Mouse (Mus musculus): Measurements from ENCODE around the gene Rfx8. TPM values are rescaled to one million over a fixed set of nuclear protein-coding genes. Genes with fewer than 3 reads are reported as not detected.
"Not testable (repeated sequence)": the region's sequence is repeated elsewhere in the genome, so short reads cannot be mapped to it uniquely, and the experiment has no call there.

Rfx8 gene
- polyA plus RNA-seq, 1 experiment from 2014 or later, result 0.22 TPM

DNA sequence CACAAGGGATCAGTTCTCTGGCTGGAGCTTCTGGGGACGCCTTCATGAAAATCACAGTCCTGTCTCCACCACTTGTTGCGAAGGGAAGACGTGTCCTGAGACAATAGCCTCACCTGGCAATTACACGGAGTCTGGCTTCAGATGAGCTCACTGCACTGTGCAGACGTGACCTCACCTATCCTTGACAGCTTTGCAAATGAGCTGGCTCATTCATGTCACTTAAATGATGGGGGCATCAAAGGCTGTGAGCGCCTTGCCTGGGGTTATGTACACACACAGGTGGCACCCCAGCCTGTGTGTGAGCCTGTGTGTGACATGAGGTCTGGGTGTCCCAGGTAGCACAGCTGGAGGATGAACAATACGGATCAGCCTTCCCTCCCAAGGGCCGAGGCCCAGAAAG, 41.9 kb downstream of the Rfx8 start:
- H3K9me3 ChIP-seq, result no peaks in the 10 kb centered on the region
- no peak overlapping the region; the same call in 1 of the 2 replicates for H3K27ac ChIP-seq
- no peaks in the 10 kb centered on the region for H3K36me3 ChIP-seq
- H3K4me1 ChIP-seq (replicated peaks), result peaks cover 5% of the 10 kb centered on the region; the same call in 1 of the 2 replicates
- 75% methylated on average over 8 of the region's 8 CpGs for WGBS
- no peak for DNase-seq (ENCODE audit: low spot score)
- H3K27me3 ChIP-seq (ENCODE audit: insufficient read depth, poor library complexity, severe bottlenecking), result no peaks in the 10 kb centered on the region
- H3K4me3 ChIP-seq, result no peak overlapping the region

DNA sequence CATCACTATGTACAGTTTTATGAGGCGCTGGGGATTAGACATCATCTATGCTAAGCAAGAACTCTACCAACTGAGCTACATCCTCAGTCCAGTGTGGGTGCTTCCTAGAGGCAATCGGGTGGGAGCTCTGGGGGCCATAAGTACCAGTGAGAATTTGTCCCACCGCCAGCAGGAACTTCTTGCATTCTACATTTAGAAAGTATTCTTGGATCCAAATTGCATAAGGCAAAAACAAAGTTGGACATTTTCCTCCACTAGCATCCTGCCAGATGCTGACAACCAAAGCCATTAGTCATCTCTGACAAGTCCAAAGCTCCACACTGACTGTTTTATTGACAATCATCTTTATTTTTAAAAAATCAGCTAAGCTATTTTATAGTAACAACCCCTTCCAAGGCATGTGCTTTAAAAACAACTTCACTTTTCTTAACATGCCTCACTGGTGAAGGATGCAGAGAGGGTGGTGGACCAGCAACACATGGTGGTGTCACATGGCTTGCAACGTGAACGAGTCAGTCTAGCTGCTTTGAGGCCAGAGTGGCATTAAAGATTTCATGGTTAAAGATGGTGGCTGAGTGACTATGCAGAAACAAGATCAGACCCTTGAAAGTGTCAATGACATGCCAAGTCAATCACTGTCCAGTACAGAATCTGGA, 44.4 kb downstream of the Rfx8 start:
- Histone ChIP-seq H3K4me3 (no peak overlapping the region), H3K4me1 (replicated peaks) (no peaks in the 10 kb centered on the region), H3K36me3 (no peaks in the 10 kb centered on the region), H3K9me3 (no peaks in the 10 kb centered on the region), H3K27me3 (ENCODE audit: insufficient read depth, poor library complexity, severe bottlenecking) (no peaks in the 10 kb centered on the region), H3K27ac (no peak overlapping the region)
- 95% methylated on average over 5 of the region's 5 CpGs for WGBS
- DNase-seq (ENCODE audit: low spot score), result no peak

DNA sequence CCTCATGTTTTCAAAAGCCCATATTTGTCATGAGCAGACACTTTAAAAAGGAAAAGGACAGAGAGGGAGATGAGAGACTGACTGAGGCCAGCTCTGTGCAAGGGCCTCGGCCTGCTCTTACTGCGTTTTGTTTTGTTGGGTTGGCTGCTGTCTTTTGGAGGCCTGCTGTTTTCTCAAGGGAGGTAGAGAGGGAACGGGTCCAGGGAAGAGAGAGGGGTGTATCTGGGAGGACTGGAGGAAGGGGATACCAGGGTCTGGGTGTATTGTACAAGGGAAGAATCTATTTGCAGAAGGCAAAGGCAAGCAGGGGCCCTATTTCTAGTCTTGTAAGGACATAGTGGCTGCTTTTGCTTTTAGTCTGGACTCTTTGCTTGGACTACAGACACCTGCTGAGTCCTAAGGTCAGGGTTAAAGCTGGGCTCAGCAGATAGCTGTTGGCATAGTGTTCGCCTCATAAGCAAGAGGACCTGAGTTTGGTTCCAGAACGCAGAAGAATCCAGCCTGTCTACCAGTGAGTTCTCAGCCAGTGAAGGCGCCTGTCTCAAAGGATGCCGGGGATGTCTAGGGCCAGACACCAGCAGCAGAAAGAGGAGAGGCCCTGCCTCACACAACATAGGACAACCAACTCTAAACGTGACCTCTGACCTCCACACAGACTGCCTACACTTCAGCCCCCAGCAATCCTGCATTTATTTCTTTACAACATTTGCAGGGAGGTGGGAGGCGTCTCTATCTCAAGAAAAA, 48.3 kb downstream of the Rfx8 start:
- WGBS, result 75% methylated on average over 9 of the region's 9 CpGs

DNA sequence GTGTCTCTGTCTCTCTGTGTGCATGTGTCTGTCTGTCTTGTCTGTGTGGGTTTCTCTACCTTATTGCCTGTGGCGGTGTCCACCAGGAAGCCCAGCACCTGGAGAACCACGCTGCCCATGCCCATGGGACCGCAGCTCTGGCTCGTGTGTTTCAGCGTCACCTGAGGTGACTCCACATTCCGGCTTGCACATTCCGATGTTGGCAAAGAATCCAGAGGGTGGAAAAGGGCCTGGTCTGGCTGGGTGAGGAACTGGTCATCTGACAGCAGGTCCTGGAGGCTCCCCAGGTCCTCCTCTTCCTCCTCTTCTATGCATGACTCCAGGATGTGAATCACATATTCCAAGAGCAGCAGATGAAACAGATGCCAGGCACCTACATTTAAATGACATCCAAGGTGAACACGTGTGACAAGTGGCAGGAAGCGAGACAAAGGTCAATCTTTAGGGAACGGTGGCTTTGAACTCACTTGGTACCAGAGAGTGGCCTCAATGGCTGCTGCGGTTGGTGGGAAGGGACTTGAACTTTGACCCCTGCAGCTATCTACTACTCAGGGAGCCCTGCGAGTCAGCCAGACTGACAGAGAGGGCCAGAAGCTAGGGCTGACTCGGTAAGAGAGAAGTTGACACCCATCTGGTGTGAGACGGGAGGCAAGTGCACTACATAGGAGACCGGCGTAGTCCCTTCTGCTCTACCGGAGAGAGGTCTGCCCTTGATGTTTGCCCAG, 50.4 kb downstream of the Rfx8 start:
- Histone ChIP-seq H3K9me3 (no peaks in the 10 kb centered on the region), H3K4me3 (no peak overlapping the region), H3K36me3 (no peaks in the 10 kb centered on the region), H3K27me3 (ENCODE audit: insufficient read depth, poor library complexity, severe bottlenecking) (no peaks in the 10 kb centered on the region), H3K4me1 (replicated peaks) (no peaks in the 10 kb centered on the region), H3K27ac (no peak overlapping the region)
- DNase-seq (ENCODE audit: low spot score), result no peak
- WGBS, result 89% methylated on average over 17 of the region's 17 CpGs

More for the DNA sequence above, 48.3 kb downstream of the Rfx8 start:
- H3K4me1 ChIP-seq (replicated peaks), result no peaks in the 10 kb centered on the region
- no peaks in the 10 kb centered on the region for H3K9me3 ChIP-seq
- DNase-seq (ENCODE audit: low spot score), result no peak
- H3K36me3 ChIP-seq, result no peaks in the 10 kb centered on the region
- no peak overlapping the region for H3K4me3 ChIP-seq
- H3K27ac ChIP-seq, result no peak overlapping the region
- H3K27me3 ChIP-seq (ENCODE audit: insufficient read depth, poor library complexity, severe bottlenecking), result no peaks in the 10 kb centered on the region

DNA sequence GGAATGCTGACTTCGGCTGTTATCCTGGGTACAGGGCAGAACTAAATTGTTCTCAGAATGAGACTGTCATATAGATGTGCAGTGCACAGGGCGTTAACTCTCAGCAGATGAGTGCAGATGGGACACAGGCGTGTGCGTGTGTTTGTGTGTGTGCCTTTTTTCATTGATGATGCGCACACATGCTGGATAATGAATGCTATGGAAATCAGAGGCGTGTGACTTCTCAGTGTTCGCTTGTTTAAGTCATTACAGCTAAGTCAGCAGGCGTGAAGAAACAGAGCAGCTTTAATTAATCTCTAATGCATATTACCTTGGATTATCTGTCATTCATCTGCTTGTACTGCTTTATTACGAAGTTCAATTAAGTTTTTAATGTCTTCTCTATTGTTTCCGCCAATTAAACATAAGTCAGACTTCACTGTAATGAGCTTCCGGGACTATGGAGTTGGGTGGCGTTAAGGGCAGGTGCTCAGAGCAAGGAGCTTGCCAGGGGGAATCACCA, 54.0 kb downstream of the Rfx8 start:
- 90% methylated on average over 12 of the region's 12 CpGs for WGBS
- Histone ChIP-seq H3K4me1 (replicated peaks) (no peaks in the 10 kb centered on the region), H3K36me3 (no peaks in the 10 kb centered on the region), H3K27ac (no peak overlapping the region), H3K27me3 (ENCODE audit: insufficient read depth, poor library complexity, severe bottlenecking) (no peaks in the 10 kb centered on the region), H3K9me3 (no peaks in the 10 kb centered on the region), H3K4me3 (no peak overlapping the region)
- DNase-seq (ENCODE audit: low spot score), result no peak

DNA sequence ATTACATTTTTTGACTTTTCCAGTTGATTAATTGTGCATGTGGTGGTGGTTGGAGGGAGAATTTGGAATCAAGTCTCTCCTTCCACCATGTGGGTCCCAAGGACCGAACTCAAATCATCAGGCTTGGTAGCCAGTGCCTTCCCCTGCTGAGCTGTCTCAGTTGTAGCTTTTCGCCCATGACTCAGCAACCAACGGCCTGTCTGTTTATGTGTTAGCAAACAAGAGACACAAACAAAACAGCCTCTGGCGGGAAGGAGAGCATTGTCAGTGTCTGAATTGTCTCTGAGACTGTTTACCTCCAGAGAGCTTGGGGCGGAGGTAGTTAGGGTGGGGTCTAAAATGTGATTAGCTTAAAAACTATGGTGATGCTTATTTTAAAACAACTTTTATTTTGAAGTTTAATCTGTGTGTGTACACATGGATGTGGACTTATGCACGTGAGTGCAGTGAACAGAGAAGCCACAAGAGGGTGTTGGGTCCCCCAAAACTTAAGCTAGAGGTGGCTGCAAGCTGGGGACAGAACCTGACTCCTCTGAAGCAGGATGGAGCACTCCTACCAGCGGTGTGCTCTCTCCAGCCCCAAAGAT, 56.7 kb downstream of the Rfx8 start:
- WGBS, result 87% methylated on average over 7 of the region's 7 CpGs
- Histone ChIP-seq H3K27me3 (ENCODE audit: insufficient read depth, poor library complexity, severe bottlenecking) (no peaks in the 10 kb centered on the region), H3K4me1 (replicated peaks) (no peaks in the 10 kb centered on the region), H3K36me3 (no peaks in the 10 kb centered on the region), H3K9me3 (no peaks in the 10 kb centered on the region), H3K4me3 (no peak overlapping the region), H3K27ac (no peak overlapping the region)
- DNase-seq (ENCODE audit: low spot score), result no peak

DNA sequence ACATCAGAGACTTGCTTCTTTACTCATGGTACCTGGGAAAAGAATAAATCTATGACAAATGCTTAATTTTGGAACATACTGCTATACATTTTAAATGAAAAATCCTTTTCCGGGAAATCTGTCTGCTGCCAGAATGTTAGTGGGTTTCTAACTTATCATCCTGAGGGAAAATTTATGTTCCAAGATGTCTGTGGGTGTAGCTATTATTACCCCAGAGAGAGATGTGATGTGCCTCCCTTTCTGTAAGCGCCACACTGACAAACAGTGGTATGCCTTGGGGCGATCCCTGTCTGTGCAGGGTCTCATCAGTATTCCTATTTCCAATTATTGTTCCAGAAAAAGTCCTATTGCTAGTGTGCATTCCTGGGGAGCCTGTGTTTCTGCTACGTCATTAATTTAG, 57.7 kb downstream of the Rfx8 start:
- Histone ChIP-seq H3K36me3 (no peaks in the 10 kb centered on the region), H3K4me3 (no peak overlapping the region), H3K27ac (no peak overlapping the region), H3K27me3 (ENCODE audit: insufficient read depth, poor library complexity, severe bottlenecking) (no peaks in the 10 kb centered on the region), H3K4me1 (replicated peaks) (no peaks in the 10 kb centered on the region), H3K9me3 (no peaks in the 10 kb centered on the region)
- no peak for DNase-seq (ENCODE audit: low spot score)
- 88% methylated on average over 4 of the region's 4 CpGs for WGBS

DNA sequence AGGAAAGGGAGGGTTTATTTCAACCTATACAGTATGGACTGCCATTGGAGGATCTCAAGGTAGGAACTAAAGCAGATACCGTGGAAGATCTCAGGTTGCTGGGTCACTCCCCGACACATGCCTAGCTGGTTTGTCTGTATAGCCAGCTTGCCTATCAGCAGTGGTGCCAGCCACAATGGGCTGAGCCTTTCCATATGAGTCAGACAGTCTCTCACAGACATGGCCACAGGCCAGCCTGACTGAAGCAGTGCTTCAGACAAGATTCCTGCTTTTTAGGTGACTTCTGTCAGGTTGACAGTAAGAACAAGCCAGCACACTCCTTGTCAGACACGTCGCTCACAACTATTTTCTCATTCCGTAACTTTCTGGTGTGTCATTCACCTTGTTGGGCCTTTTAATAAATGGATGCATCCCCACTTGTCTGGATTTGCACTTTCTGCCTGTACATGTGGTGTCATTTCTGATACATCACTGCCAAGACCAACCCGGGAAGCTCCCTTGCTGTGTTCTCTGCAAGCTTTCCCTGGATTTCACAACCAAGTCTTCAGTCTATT, 63.7 kb downstream of the Rfx8 start:
- DNase-seq (ENCODE audit: low spot score), result no peak
- H3K27me3 ChIP-seq (ENCODE audit: insufficient read depth, poor library complexity, severe bottlenecking), result peaks cover 6% of the 10 kb centered on the region
- 90% methylated on average over 6 of the region's 6 CpGs for WGBS
- no peaks in the 10 kb centered on the region for H3K36me3 ChIP-seq
- H3K9me3 ChIP-seq, result no peaks in the 10 kb centered on the region
- H3K27ac ChIP-seq, result no peak overlapping the region
- no peaks in the 10 kb centered on the region for H3K4me1 ChIP-seq (replicated peaks)
- H3K4me3 ChIP-seq, result no peak overlapping the region

DNA sequence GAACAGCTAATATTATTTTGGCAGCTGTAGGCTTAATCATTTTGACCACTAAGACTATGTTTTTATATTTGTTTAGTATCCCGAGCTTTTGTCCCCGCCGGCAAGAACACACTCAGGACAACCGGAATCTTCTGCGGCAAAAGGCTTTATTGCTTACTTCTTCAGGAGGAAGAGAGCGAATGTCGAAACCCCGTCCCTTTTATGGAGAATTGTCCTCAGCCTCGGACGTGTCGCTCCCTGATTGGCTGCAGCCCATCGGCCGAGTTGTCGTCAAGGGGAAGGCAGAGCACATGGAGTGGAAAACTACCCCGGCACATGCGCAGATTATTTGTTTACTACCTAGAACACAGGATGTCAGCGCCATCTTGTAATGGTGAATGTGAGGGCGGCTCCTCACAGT, 65.9 kb downstream of the Rfx8 start:
- H3K4me1 ChIP-seq (replicated peaks), result peaks cover 13% of the 10 kb centered on the region
- not testable (repeated sequence) for H3K36me3 ChIP-seq; H3K4me3 ChIP-seq; DNase-seq (ENCODE audit: low spot score); H3K27ac ChIP-seq; H3K9me3 ChIP-seq
- H3K27me3 ChIP-seq (ENCODE audit: insufficient read depth, poor library complexity, severe bottlenecking), result peaks cover 27% of the 10 kb centered on the region
- whole genome bisulfite sequencing, result 89% methylated on average over 18 of the region's 18 CpGs

DNA sequence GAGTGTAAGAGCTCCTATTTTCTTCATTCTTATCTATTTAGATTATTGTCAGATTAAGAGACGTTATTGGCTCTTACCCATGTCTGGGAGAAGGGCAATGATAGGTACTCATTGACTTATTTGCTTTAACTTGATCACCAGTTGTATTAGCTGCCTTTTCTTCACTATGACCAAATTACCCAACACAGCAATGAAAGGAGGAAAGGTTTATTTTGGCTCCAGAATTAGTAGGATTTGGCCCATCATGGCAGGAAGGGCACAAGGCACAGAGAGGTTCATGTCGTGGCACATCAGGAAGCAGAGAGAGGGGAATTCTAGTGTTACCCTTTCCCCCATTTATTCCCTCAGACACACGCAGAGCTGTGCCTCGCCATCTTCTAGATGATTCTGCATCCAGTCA, 67.8 kb downstream of the Rfx8 start:
- Histone ChIP-seq H3K36me3 (no peaks in the 10 kb centered on the region), H3K27me3 (ENCODE audit: insufficient read depth, poor library complexity, severe bottlenecking) (peaks cover 43% of the 10 kb centered on the region), H3K4me1 (replicated peaks) (peaks cover 15% of the 10 kb centered on the region), H3K9me3 (no peaks in the 10 kb centered on the region), H3K4me3 (no peak overlapping the region), H3K27ac (no peak overlapping the region)
- WGBS, result 85% methylated on average over 4 of the region's 4 CpGs
- no peak for DNase-seq (ENCODE audit: low spot score)

DNA sequence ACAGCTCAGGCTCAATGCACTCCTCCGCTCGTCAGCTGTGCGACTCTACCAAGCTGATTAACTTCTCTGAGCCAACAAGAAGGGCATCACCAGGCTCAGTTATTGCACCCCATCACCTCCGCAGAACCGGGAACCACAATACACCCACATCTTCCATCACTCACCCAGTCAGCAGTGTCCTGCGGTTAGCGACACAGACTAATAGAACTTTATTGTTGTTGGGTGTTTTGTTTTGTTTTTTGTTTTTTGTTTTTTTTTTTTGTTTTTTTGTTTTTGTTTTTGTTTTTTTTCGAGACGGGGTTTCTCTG, 69.6 kb downstream of the Rfx8 start, which contains the start of gene Creg2:
TSS of gene Creg2 (minus strand) at position 234 of the 308 bp plus-strand sequence.
- Histone ChIP-seq H3K27ac (peak within 1 kb of the TSS; percentile 78; the same call in 1 of the 2 replicates), H3K36me3 (no peaks in the 10 kb centered on the region), H3K4me1 (replicated peaks) (peaks cover 15% of the 10 kb centered on the region), H3K9me3 (no peaks in the 10 kb centered on the region), H3K4me3 (peak within 1 kb of the TSS; percentile 71), H3K27me3 (ENCODE audit: insufficient read depth, poor library complexity, severe bottlenecking) (peaks cover 51% of the 10 kb centered on the region)
- WGBS, result 40% methylated on average over 9 of the region's 9 CpGs
- DNase-seq (ENCODE audit: low spot score), result no peak

DNA sequence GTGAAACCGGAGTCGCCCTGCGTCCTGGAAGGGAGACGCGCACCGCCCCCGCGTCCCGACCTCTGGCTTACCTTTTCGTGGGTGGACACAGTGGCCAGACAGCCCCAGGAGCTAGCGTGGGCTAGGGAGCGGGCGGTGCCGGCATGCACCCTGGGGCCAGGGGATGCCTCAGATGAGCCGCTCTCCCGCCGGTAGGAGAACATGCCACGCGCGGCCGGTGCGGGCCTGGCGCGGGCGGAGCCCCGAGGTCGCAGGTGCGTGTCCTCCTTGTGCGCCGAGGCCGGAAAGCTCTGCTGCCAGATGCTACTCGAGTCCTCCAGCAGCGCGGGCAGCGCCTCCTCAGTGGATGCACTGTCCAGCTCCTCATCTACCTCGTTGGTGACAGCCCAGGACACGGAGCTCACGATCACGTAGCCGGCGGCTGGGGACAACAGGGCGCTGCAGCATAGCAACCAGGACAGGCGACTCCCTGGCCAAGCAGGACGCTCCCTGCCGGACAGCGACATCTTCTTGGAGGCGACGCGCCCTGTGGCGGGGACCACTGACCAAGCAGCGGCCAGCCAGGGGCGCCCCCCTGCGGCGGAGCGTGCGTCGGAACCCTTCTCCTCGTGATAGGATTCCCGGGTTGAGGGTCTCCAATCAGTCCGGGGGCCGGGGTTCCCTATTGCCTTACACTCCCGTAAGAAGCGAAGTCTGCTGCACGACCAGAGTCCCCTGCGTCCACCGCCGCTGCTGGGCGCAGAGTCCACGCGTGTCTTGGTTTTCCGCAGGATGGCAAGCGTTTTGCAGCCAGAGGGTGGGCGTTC, 70.2 kb downstream of the Rfx8 start:
- H3K27me3 ChIP-seq (ENCODE audit: insufficient read depth, poor library complexity, severe bottlenecking), result peaks cover 51% of the 10 kb centered on the region
- H3K4me1 ChIP-seq (replicated peaks), result peaks cover 15% of the 10 kb centered on the region
- DNase-seq (ENCODE audit: low spot score), result peak; percentile 86
- H3K36me3 ChIP-seq, result no peaks in the 10 kb centered on the region
- H3K27ac ChIP-seq, result peak overlapping the region; percentile 78; the same call in 1 of the 2 replicates
- H3K9me3 ChIP-seq, result no peaks in the 10 kb centered on the region
- H3K4me3 ChIP-seq, result peak overlapping the region; percentile 71
- 1% methylated on average over 73 of the region's 73 CpGs for WGBS

Data from hindbrain, embryonic 10.5 days (tissue).